Mouse (Mus musculus): ENCODE measurements around the gene Gm26558. TPM values are rescaled to one million over a fixed set of nuclear protein-coding genes. Genes with fewer than 3 reads are reported as not detected.

The Gm26558 gene
- not detected for polyA plus RNA-seq (2017; shearing (Covaris generic))

DNA sequence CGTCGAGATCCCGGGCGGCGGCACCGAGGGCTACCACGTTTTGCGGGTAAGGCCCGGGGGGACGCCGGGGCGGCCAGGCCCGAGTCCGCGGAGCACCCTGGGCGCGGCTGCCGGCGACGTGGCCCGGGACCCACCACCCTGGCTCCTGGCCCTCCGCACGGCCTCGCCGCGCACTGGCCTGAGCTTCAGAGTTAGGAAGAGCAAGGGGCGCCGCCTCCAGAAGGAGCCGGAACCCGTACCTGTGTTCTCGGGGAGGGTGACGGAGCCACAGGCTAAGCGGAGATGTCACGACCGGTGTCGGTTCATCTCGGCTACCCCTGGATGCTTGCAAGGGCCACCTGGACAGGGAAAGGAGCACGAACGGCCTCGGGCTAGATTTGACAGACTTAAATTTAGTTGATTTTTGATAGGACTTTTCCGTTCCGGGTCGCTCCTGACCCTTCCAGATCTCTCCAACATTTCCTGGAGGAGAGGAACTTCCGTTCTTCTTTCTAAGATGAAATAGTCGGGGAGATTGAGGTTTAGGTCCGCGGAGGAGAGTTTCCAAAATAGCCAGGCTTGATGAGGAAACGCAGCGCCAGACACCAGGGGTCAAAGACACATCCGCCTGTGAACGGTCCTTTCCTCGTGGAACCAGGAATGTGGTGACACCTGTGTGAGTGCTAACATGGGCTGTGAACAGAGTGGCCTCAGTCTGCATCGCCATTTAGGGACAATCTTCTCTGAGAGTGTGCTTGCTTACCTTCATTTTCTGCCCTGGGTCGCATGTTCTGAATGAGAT lies at the start of gene Gm26558:
Gene Gm26558, minus strand, starts transcription at position 394 of the 781 bp plus-strand sequence.
- ATAC-seq: peak; percentile 32

DNA sequence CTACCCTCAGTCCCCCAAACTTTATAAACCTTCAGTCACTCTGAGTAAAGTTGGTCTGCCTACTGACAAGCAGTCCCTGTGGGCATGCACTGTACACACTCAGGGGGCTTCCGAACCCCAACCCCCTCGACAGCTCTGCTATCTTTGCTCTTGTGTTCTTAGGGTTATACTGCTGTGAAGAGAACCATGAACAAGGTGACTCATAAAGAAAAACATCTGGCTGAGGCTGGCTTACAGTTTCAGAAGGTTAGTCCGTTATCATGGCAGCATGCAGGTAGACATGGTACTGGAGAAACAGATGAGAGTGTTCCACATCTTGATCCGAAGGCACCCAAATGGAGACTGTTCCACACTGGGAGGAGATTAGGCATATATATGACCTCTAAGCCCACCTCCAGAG lies 49.0 kb upstream of the Gm26558 start:
- ATAC-seq: no peak

DNA sequence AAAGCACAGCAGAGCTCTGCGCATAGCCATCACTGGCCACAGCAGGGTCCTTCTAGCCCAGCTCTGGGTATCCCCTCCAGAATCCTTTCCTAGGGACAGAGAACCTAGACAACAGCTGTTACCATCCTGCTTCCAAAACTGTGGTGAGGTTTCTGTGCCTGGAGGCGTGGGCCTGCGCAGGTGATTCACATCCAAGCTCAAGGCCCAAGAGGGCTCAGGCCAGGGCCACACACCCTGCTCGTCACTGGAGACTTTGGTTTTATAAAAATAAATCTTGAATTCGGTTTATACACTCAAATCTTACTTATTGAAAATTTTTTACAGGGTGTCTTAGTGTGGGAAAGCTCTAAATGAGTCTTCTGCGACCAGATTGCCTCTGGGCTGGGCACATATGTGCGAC lies 48.3 kb upstream of the Gm26558 start:
- ATAC-seq: no peak

DNA sequence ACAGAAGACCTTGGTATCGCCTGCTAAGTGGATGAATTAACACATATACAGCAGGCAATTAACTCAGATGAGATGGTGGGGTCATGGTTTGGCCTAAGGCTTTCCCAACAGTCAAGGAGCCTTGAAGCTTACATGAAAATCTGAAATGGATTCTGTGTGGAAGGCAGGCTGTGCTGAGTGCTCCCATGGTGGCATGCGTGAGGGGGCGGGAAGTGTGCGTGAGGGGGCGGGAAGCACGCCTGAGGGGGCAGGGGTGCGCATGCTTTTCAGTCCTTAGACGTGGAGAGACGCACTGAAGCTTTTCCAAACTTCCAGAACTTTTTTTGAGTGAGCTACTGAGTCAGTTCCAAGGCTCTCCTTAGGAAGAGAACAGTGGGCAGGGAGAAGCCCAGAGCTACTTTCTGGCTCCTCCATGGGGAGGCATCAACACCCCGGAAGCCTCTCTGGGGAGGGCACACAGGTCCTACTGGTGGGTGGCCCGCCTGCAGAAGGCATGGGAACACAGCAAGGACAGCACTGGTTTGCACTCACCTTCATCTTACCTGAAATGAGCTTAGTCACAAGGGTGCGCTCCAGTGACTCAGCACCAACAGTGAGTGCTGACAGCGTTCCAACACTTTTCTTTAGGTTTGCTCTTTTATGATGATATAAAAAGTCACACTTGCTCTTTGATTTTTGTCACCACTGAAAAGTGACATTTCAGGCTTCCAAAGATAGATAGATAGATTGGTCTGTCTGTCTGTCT lies 47.2 kb upstream of the Gm26558 start:
- ATAC-seq: no peak

DNA sequence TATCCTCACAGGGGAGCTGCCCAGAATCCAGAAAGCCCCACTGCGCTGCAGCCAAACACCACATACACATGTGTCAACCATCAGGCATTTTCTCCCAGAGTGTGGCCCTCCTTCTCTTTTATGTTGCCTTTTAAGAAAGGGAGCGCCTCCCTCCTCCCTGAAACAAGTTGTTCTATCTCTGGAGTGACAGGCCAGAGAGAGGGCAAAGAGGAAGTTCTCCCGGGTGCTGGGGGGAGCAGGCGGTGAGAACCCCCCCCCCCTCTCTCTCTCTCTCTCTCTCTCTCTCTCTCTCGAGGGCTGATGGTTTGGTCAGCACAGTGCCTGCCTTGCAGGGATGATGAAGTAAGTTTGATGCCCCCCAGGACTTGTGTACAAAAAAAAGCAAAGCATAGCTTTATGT lies 40.5 kb upstream of the Gm26558 start:
- ATAC-seq: no peak

DNA sequence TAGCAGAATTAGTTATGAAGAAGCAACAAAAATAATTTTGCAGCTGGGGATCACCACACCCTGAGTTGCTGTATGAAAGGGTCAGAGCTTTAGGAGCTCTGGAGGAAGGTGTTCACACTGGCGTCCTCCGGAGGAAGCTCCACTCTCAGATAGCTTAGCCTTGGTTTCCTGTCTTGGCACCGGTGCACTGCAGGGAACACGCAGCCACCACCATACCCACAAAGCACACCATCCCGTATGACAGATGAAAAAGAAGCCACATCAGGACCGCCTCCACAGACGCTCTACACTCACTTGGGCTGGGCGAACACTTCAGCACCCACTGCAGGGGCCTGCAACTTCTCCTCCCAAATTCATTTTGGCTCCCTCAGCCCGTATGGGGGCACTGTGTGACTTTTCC lies 39.7 kb upstream of the Gm26558 start:
- ATAC-seq: peak; percentile 43

DNA sequence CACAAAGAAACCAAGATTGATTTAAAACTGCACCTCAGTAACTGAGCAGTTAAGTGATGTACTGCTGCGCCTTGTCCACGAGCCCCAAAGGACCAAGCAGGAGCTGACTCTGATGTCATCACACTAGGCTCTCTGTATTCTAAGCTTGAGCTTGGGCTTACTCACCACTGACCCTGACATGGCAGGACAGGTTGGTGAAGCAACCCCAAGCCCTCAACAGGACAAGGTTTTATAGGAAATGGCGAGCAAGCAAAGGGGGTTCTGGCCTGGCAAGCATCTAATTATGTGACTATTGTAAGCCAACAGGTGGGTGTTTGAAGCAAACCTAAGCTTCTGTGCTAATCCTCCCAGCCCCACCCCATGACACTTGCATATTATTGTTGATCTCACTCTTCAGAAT lies 38.9 kb upstream of the Gm26558 start:
- ATAC-seq: no peak

DNA sequence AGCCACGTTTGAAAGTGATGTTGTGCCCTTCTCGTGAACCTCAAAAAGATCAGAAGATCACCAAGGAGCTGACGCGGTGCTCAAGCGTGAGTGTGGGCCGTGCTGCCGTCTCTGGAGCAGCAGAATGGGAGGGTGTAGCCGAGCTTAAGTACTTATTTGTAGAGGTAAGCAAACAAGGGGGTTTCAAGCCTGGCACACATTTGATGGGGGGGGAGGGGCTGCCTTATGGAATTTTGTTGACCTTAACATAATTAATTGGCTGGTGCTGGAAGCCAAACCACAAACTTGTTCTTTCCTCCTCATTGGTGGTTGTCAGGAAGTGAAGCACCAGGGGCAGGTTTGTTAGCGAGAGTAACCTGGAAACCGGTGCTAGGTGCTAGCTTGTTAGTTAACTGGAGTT lies 33.8 kb upstream of the Gm26558 start:
- no peak for ATAC-seq

DNA sequence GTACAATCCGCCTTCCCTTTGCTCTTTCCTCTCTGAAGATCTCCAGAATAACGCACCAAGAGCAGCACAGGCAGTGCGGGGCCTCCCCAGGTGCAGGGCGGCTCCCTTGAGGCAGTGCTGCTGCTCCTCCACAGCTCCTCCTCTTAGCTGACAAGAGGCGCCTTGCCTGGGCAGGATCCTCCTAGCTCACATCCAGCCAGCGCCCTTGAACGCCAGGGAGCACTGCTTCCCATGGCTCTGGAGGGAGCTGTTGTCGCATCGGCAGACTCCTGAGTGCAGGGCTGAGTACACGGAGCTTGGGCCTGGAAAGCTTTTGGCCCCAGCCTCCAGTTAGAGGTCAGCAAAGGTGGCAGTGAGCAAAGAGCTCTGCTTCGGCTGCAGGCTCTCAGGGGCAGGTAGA lies 28.3 kb upstream of the Gm26558 start:
- no peak for ATAC-seq

DNA sequence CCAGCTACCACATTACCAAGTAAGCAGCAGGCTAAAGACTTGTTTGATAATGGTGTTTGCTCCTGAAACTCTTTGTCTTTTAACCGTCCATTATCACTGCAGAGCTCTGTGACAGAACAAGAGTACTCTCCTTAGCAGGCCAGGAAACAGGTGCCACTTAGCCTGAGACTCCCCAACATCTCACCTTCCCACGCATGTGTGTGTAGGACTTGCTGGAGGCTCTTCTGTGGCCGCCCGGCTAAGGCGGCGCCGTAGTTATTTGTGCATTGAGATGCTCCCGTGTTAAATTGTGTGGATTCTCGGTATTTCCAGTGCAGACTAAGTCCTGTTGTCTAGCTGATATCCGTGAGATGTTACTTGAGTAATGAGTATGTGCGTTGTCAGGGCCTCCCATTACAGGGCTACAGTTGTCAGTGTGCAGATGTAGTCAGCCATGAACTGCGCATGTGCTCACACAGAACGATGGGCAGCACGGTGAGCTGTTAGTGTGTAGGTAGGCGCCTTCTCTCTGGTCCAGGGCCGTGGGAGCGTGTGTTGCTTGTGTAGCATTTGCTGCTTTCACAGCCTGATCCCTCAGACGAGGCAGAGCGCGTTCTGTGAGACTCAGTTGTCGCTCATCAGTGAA lies 26.7 kb upstream of the Gm26558 start:
- no peak for ATAC-seq

DNA sequence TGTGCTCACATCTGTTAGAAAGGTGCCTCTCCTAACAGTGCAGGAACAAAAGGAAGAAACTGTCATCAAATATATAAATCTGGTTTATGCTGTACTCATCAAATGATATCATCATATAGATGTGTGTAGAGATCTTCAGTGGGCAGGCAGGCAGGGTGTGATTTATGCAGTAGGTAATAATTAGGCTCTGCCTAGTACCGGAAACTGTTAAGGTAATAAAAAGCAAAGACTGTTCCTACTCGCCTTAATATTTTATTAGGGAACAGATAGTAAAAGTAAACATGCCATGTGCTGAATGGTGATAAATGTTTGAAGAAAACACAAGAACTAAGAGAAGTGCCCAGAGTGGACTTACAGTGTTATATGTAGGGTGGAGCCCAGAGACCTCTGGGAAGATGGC lies 20.4 kb upstream of the Gm26558 start:
- ATAC-seq: no peak

DNA sequence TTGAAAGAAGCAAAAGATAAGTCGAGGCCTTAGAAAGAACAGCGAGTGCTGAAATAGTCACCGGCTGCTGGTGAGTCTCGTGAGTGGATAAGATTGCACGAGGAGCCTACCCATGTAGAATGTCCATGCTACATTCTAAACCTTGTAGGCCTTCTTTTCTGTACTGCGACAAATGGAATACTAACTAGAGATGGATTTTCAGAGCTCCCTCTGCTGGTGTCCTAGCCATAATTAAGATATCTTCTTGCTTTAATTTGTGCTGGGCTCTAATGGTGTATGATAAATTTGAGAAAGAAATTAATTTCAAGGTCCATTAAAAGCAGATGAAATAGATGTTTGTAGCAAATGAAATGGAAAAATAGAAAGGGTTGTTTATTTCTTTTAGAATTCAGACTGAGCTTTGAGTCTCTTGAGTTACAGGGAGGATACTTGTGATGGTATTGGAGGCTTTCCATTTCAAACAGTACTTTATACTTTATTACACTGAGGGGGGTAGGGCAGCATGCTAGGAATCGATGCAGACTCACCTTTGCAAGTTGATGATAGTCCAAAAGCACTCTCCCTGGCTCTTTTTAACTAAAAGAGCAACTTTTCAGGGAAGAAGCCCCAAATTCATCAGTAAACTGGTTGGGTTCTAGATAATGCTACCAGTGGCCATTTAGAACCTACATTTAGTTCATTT lies 11.7 kb upstream of the Gm26558 start:
- ATAC-seq: no peak

DNA sequence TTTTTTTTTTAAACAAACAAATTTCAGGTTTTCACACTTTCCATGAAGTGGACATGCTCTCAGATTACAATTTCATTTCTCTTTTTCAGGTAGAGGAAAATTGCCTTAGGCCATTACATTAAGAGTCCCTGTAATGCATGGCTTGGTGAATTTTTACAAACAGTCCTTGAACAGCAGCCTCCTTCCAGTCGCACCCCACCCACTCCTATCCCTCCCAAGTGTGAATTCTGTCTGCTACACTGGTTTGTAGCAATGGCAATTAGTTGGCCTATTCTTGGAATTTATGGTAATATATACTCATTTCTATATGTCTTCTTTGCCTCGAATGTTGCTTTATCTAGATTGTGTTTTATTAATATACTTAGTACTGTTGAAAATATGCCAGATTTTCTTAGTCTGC lies 10.6 kb upstream of the Gm26558 start:
- no peak for ATAC-seq

DNA sequence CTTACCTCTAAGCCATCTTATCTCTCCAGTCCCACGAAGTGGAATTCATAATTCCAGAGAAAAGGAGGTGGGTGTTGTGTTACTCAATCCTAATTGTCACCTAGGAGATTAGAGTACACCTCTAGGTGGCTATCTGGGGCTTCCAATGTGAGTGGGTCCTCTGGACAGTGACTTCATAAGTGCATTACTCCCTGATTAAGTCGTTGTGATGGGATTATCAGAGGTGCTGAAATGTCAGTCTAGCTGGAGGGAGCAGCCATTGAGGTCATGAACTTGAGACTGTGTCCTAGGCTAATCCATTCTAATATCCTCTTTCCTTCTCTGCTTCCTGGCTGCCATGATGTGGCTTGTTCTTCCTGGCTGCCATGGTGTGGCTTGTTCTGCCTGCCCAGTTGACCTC lies 8.0 kb upstream of the Gm26558 start:
- no peak for ATAC-seq

DNA sequence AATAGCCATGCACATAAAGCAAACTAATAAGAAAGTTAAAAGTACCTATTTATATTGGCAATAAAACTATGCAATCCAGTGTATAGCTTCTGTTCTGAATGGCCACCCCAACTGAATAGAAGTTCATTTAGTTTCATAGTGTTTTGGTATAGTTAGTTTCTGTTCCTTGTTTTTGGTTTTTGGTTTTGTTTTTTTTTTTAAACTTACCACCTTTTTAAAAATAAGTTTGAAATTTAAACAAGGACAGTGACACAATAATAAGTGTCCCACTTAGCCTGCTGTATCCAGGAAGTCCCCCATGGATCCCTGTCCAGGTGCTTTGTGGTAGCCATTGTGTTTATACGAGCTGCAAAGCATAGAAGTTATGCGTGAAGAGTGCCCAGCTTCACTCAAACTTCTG lies 7.3 kb upstream of the Gm26558 start:
- no peak for ATAC-seq

DNA sequence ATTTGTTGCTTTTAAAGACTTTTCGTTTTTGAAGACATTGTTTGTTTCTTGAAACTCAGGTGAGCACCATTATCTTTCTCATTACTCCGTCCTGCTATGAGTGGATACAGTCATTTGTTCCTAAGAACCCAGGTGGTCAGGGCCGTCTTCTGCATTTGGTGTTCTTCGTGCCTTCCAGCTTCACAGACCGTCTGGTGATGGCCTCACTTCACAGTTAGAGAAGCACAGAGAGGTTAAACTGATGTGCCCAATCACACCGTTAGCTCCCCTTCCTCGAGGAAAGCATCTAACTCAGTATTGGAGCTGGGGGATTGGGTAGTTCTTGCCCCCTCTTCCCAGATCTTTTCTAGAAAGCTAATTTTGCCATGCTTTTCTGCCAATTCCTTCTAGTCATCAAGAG lies 5.1 kb upstream of the Gm26558 start:
- no peak for ATAC-seq

DNA sequence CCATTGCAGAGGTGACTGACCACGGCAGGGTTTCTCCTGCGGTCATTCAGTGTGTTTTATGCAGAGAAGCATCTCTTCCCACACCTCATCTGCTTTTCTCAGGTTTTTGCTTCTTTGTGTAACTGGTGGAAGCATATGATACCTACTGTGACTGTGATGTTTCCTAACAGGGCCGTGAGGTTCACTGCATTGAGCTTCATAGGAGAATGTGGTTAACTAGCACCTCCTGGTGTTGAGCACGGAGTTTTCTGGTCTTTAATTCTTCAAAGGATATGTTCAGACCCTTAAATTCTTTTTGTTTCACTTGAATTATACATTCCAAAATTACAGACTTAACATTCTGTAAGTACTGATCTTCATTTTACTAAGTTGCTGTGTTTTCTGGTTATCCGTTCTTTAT lies 1.9 kb upstream of the Gm26558 start:
- ATAC-seq: no peak

DNA sequence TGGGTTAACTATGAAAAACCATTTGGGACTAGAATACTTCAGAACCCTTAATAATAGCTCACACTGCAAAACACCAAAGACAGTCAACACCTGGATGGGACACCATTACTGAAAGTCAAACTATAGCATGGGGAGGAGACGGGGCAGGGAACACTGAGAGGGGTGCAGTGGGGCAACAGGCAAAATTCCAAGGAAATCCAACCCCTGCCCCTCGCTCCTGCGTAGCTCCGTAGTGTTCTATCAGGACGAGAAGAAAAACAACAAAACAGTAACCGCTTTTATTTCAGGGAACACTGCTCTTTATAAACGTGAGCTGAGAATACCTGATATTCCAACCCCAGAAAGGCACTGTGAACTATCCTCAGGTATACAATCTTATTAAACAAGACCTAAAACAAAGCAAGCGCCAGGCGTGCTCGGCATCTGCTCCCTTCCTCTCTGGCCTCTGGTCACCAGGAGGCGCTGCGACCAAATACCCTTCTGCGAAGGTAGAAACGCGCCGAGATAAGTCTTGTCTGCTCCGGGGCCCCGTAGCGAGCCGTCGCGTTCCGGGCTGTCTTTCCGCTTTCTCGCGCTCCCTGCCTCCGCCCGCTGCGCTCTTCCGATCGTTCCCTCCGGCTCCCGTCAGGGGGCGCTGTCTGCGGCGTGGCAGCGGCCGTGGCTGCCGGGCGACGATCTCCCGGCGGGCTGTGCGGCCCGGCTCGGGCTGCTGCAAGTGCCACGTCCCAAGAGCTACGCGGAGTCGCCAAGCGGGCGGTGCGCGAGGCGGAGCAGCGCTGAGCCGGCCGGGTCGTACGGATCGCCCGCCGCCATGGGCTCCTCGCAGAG lies 807 bp downstream of the Gm26558 start, which contains the start of gene Gorasp2:
Gene Gorasp2, plus strand, starts transcription at position 690 of the 828 bp plus-strand sequence.
- peak; percentile 91 for ATAC-seq

DNA sequence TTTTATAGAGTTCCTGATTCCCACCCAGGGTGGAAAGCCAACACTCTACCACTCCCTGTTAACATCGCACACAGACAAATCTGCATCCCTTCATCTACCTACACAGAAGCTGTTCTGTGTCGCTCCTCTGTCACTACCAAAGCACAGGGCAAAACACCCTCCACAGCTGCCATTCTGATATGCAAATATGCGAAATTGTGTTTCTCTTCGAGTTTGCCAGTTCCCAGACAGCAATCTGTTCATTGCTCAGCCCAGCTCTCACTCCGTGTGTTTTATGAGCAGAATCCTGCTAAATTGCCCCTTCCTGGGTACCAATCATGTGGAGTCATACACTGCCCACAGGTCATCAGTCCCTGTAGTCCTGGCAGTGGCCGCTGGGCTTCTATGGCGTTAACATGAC lies 4.8 kb downstream of the Gm26558 start:
- ATAC-seq: no peak

DNA sequence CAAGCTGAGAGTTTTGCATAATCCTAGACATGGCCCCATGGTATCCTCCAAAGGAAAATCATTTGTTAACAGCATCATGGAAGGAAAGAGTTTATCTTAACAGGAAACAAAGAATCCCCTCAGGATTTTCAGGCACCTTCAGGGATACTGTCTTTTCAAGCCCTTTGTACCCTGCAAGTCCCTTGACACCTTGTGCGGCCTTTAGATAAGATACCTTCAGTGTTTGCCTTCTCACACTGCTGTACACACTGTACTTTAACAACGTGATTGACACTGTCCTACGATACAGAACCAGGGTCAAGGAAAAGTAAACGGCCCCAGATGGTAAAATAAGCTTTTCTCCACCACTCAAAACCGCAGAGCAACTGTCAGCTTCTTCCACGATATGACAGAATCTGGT lies 10.1 kb downstream of the Gm26558 start:
- ATAC-seq: no peak

DNA sequence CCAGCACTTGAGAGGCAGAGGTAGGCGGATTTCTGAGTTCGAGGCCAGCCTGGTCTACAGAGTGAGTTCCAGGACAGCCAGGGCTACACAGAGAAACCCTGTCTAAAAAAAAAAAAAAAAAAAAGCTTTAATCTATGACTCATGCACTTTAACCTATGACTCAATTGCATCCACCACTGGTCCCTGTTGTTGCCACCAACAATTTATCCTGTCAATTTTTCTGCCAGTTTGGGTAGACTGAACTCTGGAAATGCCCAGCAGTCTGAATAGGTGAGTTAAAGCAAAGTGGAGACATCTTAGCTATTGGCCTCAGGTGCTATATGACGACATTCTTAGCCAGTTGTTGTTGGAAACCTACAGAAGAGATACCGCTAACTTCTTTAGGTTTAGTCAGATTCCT lies 12.4 kb downstream of the Gm26558 start:
- ATAC-seq: no peak

DNA sequence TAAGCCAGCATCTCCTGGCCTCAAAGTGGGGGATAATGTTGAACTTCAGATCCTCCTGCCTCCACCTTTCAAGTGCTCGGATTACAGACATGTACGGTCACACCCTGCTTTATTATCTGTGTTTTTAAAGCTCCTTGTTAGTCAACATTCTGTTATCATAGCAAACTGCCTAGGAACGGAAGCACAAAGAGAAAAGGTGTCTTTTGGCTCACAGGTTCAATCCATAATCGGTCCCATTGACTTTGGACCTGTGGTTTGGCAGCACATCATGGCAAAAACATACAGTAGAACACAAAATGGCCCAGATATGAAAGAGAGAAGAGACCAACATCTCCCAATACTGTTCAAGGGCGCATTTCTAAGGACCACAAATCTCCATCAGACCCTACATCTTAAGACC lies 13.6 kb downstream of the Gm26558 start:
- no peak for ATAC-seq

Measured in activated CD4-positive, CD25-positive, alpha-beta regulatory T cell, adult 4 months (primary cell).